In the genomic region with DNA sequence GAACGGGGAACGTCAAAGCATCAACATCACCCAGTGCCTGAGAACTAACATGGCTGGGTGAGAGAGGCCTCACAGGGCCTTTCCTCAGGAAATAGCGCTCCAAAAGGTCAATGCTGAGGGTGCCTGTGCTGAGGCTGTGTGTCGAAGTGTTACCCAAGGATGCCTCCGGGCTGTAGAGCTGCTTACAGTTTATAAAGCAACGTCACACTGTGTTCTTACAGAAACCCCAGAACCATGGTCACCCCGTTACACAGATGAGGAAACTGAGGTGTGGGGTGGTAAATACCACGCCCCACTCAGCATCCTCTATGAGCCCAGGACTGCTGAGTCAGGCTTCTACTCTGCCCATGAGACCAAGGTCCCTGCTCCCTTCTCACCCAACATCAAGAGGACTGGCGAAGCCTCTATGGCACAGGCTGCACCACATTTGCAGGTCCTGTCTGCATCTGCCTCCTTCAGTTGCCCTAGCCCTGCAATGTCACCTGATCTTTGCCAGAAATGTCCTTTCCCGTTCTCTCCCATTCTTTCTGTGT, we compare ENCODE assay signal across 35 mouse cellular contexts. TPM values are rescaled to one million over a fixed set of nuclear protein-coding genes. Genes with fewer than 3 reads are reported as not detected.
DNase-seq lines count a peak whose midpoint lies in the region; ATAC-seq and TF ChIP-seq lines count a peak whose summit lies in the region.
"Had no signal": no experiment of that assay in that cellular context is flagged by ENCODE, and none has a peak within 500 bp of the region (broad histone marks: within the 10 kb centered on the region; RNA-seq: fewer than 3 reads in every experiment).

No protein-coding gene starts in this region.

- H3K27ac ChIP-seq in gastrocnemius, adult 2 months, result 0 out of 2 replicates have a peak overlapping the region, but pooled peaks have one; percentile 20
- H3K27ac ChIP-seq in embryonic fibroblast, embryonic 13.5 days (ENCODE audit: insufficient read depth, low read length), result peak overlapping the region; percentile 38
- H3K27ac ChIP-seq: embryonic facial prominence, embryonic 12.5 days; embryonic facial prominence, embryonic 15.5 days; forebrain, embryonic 12.5 days; heart, embryonic 15.5 days; hindbrain, embryonic 10.5 days; hindbrain, embryonic 13.5 days had no signal

- ATAC-seq in CD4-positive, CD25-positive, alpha-beta regulatory T cell, adult 4 months, result peak; percentile 23
- ATAC-seq: forebrain, embryonic 16.5 days; hindbrain, embryonic 16.5 days; inflammation-experienced regulatory T-cells, adult 6 months; intestine, embryonic 16.5 days had no signal

- intact Hi-C loops in gastrocnemius, adult 2 months (cut with DNase I), result no loop called here
- intact Hi-C loops in gastrocnemius, postnatal 36 days (cut with DNase I), result no loop called here

- peaks cover 11% of the 10 kb centered on the region for H3K4me1 ChIP-seq in embryonic fibroblast, embryonic 13.5 days (ENCODE audit: control insufficient read depth, insufficient read depth, low read length)
- H3K4me1 ChIP-seq: embryonic facial prominence, embryonic 12.5 days had no signal

- H3K36me3 ChIP-seq in myocyte (ENCODE audit: control insufficient read depth, insufficient read depth), result no peaks in the 10 kb centered on the region
- H3K36me3 ChIP-seq: embryonic facial prominence, embryonic 12.5 days; embryonic facial prominence, embryonic 15.5 days; forebrain, embryonic 12.5 days; G1E; heart, embryonic 12.5 days; heart, embryonic 15.5 days; hindbrain, embryonic 10.5 days; hindbrain, embryonic 13.5 days had no signal

- TF ChIP-seq POLR2A in embryonic fibroblast, embryonic 13.5 days (IDR thresholded peaks at IDR 0.05; ENCODE audit: low read depth, low read length), result no peak
- TF ChIP-seq POLR2A in myocyte (IDR thresholded peaks at IDR 0.05; ENCODE audit: insufficient read length, low read depth), result no peak

- no peak overlapping the region for H3K4me3 ChIP-seq in gastrocnemius, adult 2 months
- H3K4me3 ChIP-seq in embryonic fibroblast, embryonic 13.5 days (ENCODE audit: insufficient read depth, low read length), result no peak overlapping the region
- H3K4me3 ChIP-seq in myocyte, result no peak overlapping the region
- H3K4me3 ChIP-seq: embryonic facial prominence, embryonic 12.5 days; embryonic facial prominence, embryonic 15.5 days; erythroblast, embryonic 14.5 days; forebrain, embryonic 12.5 days; heart, embryonic 12.5 days; heart, embryonic 15.5 days; hindbrain, embryonic 10.5 days; hindbrain, embryonic 13.5 days had no signal

- no peak for DNase-seq in gastrocnemius, adult 2 months
- no peak for DNase-seq in gastrocnemius, postnatal 36 days
- DNase-seq in lung, postnatal 25 days (ENCODE audit: low spot score), result no peak
- DNase-seq in cerebellum, postnatal 10 days, result no peak
- no peak for DNase-seq in layer of hippocampus, adult 9-11 months
- DNase-seq: adrenal gland, adult 2 months; adrenal gland, postnatal 14 days; cerebellum, adult 11-12 months; cerebellum, adult 9-10 months; cerebellum, postnatal 25 days; gastrocnemius, postnatal 25 days; heart, postnatal 36 days; kidney, adult 18-20 months had no signal

- H3K79me2 ChIP-seq in myocyte (ENCODE audit: control insufficient read depth, insufficient read depth), result no peaks in the 10 kb centered on the region

- peak overlapping the region; percentile 72 for H3K4me2 ChIP-seq in myocyte (ENCODE audit: low read depth)
- H3K4me2 ChIP-seq: embryonic facial prominence, embryonic 12.5 days; embryonic facial prominence, embryonic 15.5 days; forebrain, embryonic 12.5 days; heart, embryonic 12.5 days; heart, embryonic 15.5 days; hindbrain, embryonic 13.5 days had no signal

- no peak overlapping the region for H3ac ChIP-seq in myocyte (ENCODE audit: control insufficient read depth, insufficient read length)

- TF ChIP-seq CTCF in gastrocnemius, adult 2 months (IDR thresholded peaks at IDR 0.05), result no peak
- TF ChIP-seq CTCF in embryonic fibroblast, embryonic 13.5 days (IDR thresholded peaks at IDR 0.05; ENCODE audit: borderline replicate concordance, insufficient read depth, low read length), result no peak

- no peaks in the 10 kb centered on the region for H3K27me3 ChIP-seq in myocyte (ENCODE audit: control insufficient read depth, insufficient read depth, insufficient read length)
- H3K27me3 ChIP-seq: embryonic facial prominence, embryonic 12.5 days; embryonic facial prominence, embryonic 15.5 days; heart, embryonic 15.5 days; hindbrain, embryonic 13.5 days; Patski had no signal

TF ChIP-seq in myocyte, 11 proteins besides CTCF, POLR2A, EP300 and RAD21:
- no peak for TF ChIP-seq MYOG (IDR thresholded peaks at IDR 0.05; ENCODE audit: control insufficient read depth in 1 of 3, insufficient read depth in 1 of 3, insufficient read length in 2 of 3, low read depth in 2 of 3)
- TF ChIP-seq USF1 (IDR thresholded peaks at IDR 0.05; ENCODE audit: low read depth), result no peak
- TF ChIP-seq TCF3 (IDR thresholded peaks at IDR 0.05; ENCODE audit: insufficient read length, low read depth), result no peak
- no peak for TF ChIP-seq POLR2AphosphoS2 (IDR thresholded peaks at IDR 0.05; ENCODE audit: insufficient read length, low read depth)
- no peak for TF ChIP-seq CEBPB (IDR thresholded peaks at IDR 0.05; ENCODE audit: insufficient read depth, poor library complexity, severe bottlenecking)
- TF ChIP-seq REST (IDR thresholded peaks at IDR 0.05; ENCODE audit: insufficient read depth, insufficient read length), result no peak
- no peak for TF ChIP-seq MAX (IDR thresholded peaks at IDR 0.05; ENCODE audit: low read depth)
- no peak for TF ChIP-seq SRF (IDR thresholded peaks at IDR 0.05; ENCODE audit: control insufficient read depth, insufficient read length, low read depth)
- no peak for TF ChIP-seq MYOD1 (IDR thresholded peaks at IDR 0.05; ENCODE audit: control insufficient read depth in 1 of 3, insufficient read length in 2 of 3, low read depth in 2 of 3)
- TF ChIP-seq TCF12 (IDR thresholded peaks at IDR 0.05; ENCODE audit: insufficient read depth, poor library complexity, severe bottlenecking), result no peak
- no peak for TF ChIP-seq E2F4 (IDR thresholded peaks at IDR 0.05; ENCODE audit: insufficient read depth)

RNA-seq across cellular contexts. Expression of a gene that starts 49.1 kb away (rescaled TPM):
- total RNA-seq in gastrocnemius, adult 2 months (2021), result not detected
- total RNA-seq in gastrocnemius, postnatal 36 days (2021), result not detected
- polyA plus RNA-seq in CD4-positive, CD25-positive, alpha-beta regulatory T cell, adult 4 months (2017; shearing (Covaris generic)), result not detected
- not detected in 2 replicates for polyA plus RNA-seq in embryonic fibroblast, embryonic 13.5 days (2011; ENCODE audit: insufficient read length, low read depth, missing spikeins)
- not detected for polyA plus RNA-seq in myocyte (2012; fragmentation: generic; extraction: Trizol)
- total RNA-seq: adrenal gland, adult 2 months; adrenal gland, postnatal 14 days; common myeloid progenitor, adult 5-6 weeks; G1E; gastrocnemius, adult 8-10 months; gastrocnemius, postnatal 25 days; granulocyte monocyte progenitor cell, adult 5-6 weeks; heart, postnatal 10 days; heart, postnatal 36 days had no signal
- polyA plus RNA-seq: adrenal gland, adult 2 months; brain, embryonic 14.5 days; embryonic facial prominence, embryonic 12.5 days; embryonic facial prominence, embryonic 15.5 days; erythroblast, embryonic 14.5 days; forebrain, embryonic 12.5 days; forebrain, embryonic 16.5 days; G1E; heart, embryonic 15.5 days; hindbrain, embryonic 10.5 days; hindbrain, embryonic 13.5 days; hindbrain, embryonic 16.5 days; inflammation-experienced regulatory T-cells, adult 6 months; Patski had no signal
